Mouse (Mus musculus): ENCODE results near the gene Hopx.

- TF ChIP-seq CTCF (conservative IDR thresholded peaks at IDR 0.05; ENCODE audit: low read length) = no peak
- no peak for TF ChIP-seq POU5F1 (IDR thresholded peaks at IDR 0.05; ENCODE audit: borderline replicate concordance, low read length)
These were observed 1.1 kb downstream of the Hopx start for GRCm38 (mm10) chr5:77113773-77114172.
